Mouse (Mus musculus): ENCODE measurements around the gene Slc34a2. TPM values are rescaled to one million over a fixed set of nuclear protein-coding genes. Genes with fewer than 3 reads are reported as not detected.

Gene Slc34a2
- total RNA-seq, 2 experiments from 2014 or later = not detected

- intact Hi-C loops (cut with DNase I) = no loop called here
- no peak for DNase-seq
Measured at GRCm38 (mm10) chr5:53108668-53109067, 70.8 kb downstream of the Slc34a2 start.

- intact Hi-C loops (cut with DNase I) = no loop called here
- no peak for DNase-seq
Measured at GRCm38 (mm10) chr5:53110225-53110624, 72.3 kb downstream of the Slc34a2 start.

- intact Hi-C loops (cut with DNase I) = no loop called here
- DNase-seq = no peak
Measured at GRCm38 (mm10) chr5:53111036-53111435, 73.2 kb downstream of the Slc34a2 start.

GRCm38 (mm10) chr5:53112942-53113341 lies 75.1 kb downstream of the Slc34a2 start:
- intact Hi-C loops (cut with DNase I) = no loop called here
- DNase-seq = no peak

- intact Hi-C loops (cut with DNase I) = no loop called here
- no peak for DNase-seq
Measured at GRCm38 (mm10) chr5:53114616-53115267, 76.9 kb downstream of the Slc34a2 start.

GRCm38 (mm10) chr5:53118212-53118611 lies 80.3 kb downstream of the Slc34a2 start:
- DNase-seq = no peak
- intact Hi-C loops (cut with DNase I) = no loop called here

GRCm38 (mm10) chr5:53119689-53120088 lies 81.8 kb downstream of the Slc34a2 start:
- intact Hi-C loops (cut with DNase I) = no loop called here
- no peak for DNase-seq

Other genes with a start within 250 kb of the Slc34a2 start
- 10 to 100 TPM; 48.4 to 48.6 TPM for gene Anapc4, start 204.1 kb upstream of the Slc34a2 start, total RNA-seq (2021)
- gene Sel1l3, start 175.8 kb downstream of the Slc34a2 start, total RNA-seq (2021) = under 1 TPM; 0.55 to 0.57 TPM
- gene Smim20, start 229.0 kb downstream of the Slc34a2 start, total RNA-seq (2021) = 10 to 100 TPM; 87.8 to 88.7 TPM

All from heart, postnatal 10 days (tissue).